Mouse (Mus musculus) 3T3-L1 (cell line): ENCODE data around the gene Gm49403.
"Not testable (repeated sequence)": the region's sequence is repeated elsewhere in the genome, so short reads cannot be mapped to it uniquely, and the experiment has no call there.

Experiments
- DNase-seq: peaks from one replicate; pipeline ENCODE4 v3.0.0-alpha.2; 2015; ENCODE audit warnings: low read depth, low spot score

The Gm49403 gene

DNA sequence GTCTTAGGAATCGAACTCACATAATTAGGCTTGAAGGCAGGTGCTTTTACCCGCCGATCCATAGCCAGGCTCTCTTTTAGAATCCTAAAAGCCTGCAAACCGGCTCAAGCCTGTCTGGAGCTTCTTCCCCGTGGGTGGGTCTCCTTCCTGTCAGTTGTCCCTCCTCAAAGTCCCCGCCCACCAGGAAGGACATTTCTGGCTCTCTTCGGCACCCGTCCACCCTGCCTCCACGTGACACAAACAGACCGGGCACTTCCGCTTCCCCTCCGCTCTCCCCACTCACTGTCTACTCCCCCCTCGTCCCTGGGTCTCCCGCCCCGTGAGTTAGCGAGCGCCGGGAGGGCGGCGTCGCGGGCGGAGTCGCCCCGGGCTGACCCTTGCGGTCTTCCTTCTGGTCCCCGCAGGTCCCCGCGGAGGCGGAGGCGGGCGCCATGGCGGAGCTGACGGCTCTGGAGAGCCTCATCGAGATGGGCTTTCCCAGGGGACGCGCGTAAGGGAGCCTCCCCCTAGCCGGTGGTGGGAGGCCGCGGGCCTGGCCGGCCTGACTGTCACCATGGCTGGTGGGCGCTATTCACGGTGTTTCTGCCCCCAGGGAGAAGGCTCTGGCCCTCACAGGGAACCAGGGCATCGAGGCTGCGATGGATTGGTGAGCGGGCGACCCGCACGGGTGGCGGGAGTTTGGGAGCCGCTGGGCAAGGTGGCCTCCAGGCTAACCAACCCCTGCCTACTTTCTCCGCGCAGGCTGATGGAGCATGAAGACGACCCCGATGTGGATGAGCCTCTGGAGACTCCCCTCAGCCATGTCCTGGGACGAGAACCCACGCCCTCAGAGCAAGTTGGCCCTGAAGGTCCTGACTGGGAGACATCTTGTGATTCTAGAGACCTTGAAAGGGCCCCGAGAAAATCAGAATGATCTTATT is 12.2 kb upstream of the Gm49403 start, which contains the start of gene Ubxn1:
TSS of gene Ubxn1 (plus strand) at position 230 of the 920 bp plus-strand sequence.
- peak; percentile 100 for DNase-seq

DNA sequence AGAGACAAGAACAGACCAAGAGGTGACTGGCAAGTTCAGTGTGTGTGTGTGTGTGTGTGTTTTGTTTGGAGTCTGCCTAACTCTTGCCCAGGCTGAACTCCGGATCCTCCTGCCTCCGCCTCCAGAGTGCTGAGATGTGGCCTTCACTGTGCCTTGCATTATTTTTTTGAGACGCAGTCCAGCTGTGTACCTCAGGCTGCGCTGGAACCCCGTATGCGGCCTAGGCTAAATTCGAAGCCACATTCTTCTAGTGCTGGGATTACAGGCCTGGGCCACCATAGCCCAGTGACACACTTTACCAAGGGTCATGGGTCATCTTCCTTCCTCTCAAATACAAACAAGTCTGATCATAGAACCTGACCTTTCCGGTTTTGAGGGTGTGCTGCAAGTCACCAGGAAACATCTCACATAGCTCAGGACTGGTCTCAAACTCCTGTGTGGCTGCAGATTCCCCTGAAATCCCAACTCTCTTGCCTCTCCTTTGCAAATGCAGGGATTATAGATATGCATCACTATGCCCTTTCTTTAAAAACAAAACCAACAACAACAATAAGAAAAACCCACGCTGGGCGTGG is 11.4 kb upstream of the Gm49403 start:
- no peak for DNase-seq

DNA sequence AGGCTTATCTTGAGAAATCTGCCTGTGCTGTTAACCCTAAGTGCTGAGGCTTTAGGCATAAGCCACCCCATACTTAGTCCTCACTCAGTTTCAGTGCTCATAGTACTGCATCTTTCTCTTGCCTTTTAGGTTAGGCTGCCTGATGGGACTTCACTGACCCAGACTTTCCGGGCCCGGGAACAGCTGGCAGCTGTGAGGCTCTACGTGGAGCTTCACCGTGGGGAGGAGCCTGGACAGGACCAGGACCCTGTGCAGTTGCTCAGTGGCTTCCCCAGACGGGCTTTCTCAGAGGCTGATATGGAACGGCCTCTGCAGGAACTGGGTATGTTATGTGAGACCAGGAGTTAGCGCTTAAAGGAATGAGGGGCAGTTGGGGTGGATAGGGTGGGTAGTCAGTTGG is 8.7 kb upstream of the Gm49403 start:
- DNase-seq = no peak

DNA sequence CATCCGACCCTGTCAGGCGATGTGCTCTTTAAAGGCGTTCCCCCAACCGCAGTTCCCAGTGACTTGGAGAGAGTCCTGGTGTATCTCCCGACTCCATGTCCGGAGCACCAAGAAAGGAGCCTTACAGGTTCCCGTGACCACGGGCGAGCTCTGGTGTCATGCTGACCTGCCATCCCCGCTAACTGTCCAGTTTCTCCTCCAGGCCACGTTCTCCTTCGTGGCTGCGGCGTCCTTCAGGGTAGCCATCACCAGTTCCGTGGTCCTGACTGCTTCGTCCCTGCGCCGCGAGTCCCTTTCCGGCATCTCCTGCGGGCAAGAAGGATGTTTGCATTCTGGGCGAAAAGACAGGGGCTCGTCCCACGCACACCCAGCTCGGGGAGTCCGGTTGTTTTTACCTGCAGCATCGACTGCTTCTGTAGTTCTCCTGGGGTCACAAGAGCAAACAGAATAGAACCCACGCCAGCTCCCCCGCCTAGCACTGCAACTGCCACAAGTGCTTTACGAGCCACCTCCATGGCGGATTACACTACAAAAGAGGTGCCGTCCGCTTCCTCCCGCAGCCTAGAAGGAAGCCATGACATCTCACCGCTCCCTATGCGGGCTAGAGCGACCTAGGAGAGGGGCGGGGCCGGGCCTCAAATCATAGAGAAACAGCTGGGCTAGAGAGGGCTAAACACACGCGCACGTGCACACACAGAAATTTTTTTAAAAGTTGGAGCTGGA is 3.3 kb upstream of the Gm49403 start, which contains the start of gene Uqcc3:
TSS of gene Uqcc3 (minus strand) at position 613 of the 723 bp plus-strand sequence.
- peak; percentile 94 for DNase-seq

DNA sequence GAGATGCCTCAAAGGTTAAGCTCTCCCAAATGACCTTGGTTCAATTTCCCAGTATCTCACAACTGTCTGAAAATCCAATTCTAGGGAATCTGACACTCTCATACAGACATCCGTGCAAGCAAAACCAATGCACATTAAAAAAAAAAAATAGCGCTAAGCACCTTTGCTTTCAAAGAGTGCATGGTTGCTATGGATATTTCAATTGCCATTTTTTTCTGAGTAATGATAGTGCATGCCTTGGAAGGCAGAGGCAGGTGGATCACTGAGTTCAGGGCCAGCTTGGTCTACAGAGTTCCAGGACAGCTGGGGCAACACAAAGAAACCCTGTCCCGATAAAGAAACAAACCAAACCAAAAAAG is 2.7 kb upstream of the Gm49403 start:
- DNase-seq = no peak

DNA sequence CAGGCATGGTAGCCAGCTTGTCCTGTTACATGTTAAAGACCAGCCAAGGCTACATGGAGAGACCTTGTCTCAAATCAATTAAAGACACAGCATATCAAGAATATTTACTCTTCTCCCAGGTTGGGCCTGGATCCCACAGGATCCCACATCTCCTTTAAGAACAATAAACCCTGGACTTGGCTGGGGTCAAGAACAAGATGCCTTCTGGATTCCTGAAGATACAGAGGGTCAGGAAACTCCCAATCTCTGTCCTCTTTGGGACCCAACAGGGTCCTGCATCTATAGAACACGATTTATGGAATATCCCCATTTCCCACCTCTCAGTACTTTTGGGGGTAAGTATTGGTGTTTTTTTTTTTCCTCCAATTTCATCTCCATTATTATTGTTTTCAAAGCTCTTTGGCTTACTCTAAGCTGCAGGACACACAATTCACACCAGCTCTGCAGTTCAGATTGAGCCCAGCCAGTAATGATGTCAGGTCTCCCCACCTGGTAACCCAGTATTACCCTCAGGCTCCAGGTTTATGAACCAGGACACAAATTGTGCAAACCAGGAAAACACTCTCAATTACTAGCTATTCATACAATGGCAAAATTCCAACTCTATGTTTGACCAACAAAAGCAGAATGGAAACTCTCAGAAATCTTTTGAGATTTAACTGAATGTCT is 3.3 kb downstream of the Gm49403 start:
- peak; percentile 37 for DNase-seq

DNA sequence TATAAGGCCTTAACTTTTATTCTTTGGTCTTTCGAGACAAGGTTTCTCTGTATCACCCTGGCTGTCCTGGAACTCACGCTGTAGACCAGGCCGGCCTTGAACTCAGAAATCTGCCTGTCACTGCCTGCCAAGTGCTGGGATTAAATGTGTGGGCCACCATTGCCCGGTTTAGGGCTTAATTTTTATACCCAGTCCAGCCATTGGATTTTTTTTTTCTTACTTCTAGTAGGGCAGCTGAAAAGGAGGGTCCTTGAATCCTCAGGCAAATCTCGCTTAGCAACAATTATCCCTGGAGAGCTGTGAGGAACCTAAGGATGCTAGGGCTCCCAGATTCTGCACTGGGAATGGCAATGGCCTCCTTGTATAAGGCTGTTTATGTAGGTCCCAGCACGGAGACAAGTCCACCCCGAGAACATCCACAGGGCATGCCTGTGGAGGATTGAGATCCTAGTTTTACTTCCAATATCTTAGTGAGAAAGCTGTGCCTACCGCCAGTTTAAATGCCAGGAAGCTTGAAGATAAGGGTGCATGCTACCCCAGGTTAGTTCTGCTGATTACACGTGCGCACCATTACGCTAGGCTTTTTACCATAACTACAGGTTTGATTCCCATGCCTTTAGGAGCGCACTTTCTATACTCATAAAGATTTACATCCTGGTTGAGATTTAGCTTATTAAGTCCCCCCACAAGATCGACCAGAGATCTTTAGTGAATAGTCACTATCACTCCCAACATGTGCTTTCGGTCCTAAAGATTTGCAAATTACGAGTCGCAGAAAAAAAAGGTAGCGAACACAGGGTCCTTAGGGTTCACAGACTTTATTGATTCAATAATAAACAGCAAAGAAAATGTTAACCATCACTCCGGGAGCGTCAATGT is 4.1 kb downstream of the Gm49403 start:
- peak; percentile 36 for DNase-seq

DNA sequence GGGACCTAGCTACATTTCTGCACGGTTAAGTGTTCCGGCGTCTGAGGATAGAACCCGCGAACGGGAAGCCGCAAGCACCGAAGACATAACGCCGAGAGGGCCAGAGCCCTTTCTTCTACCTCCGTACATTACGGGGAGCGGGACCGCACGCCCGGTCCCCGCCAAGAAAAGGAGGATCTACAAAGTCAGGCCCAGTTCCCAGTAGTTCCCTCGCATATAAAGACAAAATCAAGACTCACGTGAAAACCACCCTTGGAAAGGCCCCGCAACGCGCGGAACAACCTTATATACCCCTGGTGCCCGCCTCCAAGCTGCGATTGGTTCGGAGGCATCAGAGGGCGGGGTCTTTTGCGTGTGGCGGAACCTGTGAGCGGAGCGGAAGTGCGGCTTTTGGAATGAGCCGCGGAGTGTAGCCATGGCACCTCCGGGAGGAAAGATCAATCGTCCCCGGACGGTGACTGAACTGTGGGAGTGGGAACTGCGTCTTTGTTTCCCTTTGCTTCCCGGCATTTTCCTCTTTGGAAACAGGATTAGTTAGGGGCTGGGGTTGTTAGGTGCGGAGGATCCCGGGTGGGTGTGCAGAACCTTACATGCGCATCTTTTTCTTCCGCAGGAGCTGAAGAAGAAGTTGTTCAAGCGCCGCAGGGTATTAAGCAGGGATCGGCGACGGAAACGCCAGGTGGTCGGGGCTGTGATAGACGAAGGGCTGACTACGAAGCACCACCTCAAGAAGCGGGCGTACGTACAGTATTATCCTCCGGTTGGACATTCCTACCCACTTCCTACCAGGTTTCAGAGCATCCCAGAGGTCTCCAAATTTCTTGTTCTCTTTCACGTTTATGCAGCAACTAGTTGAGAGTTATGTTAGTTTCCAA is 5.0 kb downstream of the Gm49403 start, which contains the start of the genes 1810009A15Rik and Gm49416:
TSS of gene 1810009A15Rik (plus strand) at position 343 of the 875 bp plus-strand sequence.
TSS of gene Gm49416 (plus strand) at position 416 of the 875 bp plus-strand sequence.
- DNase-seq = peak; percentile 98

DNA sequence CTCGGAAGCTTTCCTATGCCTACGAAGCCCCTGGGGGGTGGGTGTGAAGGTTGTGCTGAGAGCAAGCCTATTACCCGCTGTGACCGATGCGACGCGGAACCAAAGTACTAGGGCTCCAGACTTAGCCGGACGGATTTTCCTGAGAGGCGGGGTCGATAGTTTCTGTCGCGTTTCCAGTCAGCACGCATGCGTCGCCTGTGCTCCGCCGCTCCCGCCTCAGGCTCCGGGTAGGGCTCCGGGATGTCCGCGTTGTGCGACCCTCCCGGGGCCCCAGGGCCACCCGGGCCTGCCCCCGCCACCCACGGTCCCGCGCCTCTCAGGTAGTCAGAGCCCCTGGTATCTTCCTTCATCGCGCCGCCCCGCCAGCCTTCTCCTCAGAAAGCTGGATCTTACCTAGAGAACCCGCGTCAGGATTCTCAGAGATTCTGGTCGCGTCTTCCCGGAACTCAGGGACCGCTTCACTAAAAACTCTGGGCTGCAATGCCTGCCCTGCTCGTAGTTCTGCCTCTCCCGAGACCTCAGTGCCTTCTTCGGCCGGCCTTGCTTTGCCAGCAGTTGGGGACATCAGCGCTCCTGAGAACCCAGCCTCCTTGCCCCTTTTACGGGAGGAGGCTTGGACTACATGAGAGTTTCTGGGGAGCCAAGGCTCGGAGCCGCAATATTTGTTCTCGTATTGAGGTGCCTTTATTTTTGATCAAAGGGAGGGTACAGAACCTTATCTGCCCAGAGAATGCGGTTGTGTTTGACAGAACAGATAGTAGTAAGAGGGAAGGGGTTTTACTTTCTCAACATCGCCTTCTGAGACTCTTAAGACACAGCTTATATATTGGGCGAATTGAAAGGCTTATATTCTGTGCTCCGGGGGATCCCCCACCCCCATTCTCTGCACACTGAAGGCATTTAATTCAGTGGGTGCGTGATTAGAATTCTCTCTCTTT is 9.4 kb downstream of the Gm49403 start, which contains the start of gene Ints5:
TSS of gene Ints5 (plus strand) at position 177 of the 938 bp plus-strand sequence.
- peak; percentile 92 for DNase-seq

DNA sequence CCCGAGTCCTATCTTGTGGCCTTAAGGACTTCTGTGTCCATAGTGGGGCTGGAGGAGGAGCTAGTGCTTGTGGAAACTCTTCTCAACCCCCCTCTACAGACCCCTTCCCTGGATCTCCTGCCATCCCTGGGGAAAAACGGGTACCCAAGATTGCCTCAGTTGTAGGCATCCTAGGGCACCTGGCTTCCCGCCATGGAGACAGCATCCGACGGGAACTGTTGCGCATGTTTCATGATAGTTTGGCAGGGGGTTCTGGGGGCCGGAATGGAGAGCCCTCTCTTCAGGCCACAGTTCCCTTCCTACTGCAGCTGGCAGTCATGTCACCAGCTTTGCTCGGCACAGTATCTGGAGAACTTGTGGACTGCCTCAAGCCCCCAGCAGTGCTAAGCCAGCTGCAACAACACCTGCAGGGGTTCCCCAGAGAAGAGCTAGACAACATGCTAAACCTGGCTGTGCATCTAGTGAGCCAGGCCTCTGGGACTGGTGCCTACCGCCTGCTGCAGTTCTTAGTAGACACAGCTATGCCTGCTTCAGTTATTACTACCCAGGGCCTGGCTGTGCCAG is 11.7 kb downstream of the Gm49403 start:
- no peak for DNase-seq

DNA sequence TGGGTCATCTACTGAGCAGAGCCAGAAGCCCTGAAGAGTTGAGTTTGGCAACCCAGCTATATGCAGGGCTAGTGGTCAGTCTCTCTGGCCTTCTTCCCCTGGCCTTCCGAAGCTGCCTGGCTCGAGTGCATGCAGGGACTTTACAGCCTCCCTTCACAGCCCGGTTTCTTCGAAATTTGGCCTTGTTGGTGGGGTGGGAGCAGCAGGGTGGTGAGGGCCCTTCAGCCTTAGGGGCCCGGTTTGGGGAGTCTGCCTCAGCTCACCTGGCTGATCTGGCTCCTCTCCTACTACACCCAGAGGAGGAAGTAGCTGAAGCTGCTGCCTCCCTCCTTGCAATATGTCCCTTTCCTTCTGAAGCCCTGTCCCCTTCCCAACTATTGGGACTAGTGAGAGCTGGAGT is 12.5 kb downstream of the Gm49403 start:
- not testable (repeated sequence) for DNase-seq

DNA sequence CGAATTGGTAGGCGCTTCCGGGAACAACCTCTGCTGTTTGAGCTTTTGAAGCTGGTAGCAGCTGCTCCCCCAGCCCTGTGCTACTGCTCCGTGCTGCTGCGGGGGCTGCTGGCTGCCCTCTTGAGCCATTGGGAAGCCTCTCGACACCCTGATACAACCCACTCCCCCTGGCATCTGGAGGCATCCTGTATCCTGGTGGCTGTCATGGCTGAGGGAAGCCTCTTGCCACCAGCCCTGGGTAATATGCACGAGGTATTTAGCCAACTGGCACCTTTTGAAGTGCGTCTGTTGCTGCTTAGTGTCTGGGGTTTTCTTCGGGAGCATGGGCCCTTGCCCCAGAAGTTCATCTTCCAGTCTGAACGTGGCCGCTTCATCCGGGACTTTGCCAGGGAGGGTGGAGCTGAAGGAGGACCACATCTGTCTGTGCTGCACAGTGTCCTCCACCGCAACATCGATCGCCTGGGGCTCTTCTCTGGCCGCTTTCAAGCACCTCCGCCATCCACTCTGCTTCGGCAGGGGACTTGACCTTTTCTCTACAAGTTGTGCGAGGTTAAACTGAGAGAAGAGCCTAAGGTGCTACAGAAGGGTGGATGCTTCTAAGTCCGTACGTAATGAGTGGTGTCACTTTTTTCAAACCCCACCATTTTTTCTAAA is 13.6 kb downstream of the Gm49403 start:
- peak; percentile 82 for DNase-seq

DNA sequence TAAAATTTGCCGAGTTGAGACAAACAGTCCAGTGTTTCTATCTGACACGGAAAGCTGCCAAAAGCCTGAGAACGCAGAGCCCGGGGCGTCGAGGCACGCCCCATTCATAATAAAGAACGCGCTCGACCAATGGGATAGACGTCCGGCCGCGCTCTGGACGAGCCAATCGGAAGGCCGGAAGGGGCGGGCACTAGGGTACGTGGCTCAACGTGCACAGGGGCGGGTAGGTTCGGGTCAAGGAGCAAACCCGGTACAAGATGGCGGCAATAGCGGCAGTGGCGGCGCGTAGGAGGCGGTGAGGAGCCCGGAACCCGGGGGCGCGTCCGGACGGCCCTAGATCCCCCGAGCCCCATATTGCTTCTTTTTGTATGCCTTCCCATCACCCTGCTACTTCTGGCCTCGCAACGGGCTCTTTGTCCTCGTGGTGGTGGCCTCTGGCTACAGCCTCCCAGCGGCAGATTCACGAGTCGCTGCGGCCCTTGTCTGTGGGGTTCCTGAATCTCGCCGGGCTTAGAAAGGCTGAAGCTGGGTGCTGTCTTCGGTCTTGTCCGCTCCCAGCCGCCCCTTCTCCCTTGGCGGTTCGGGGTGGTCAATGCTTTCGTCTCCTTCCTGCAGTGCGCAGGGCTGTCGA is 14.2 kb downstream of the Gm49403 start, which contains the start of gene Ganab:
TSS of gene Ganab (plus strand) at position 207 of the 631 bp plus-strand sequence.
- DNase-seq = peak; percentile 99

DNA sequence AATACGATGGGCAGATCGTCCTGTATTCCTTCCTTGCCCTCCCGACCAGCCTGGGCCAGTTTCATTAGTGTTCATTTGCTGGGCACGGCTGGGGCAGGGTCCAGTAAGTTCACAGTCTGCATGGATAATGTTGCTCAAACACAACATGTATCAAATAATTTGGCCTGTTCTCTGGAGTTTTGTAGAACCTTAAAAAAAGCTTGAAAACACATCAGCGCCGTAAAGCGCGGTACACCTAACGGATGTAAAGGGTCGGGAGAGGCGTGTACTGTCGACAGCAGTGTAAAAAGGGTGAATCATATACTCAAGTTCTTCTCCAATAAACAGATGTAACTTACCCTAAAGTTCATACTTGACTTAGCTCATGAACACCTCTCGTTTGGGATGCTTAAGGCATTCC is 14.8 kb downstream of the Gm49403 start:
- DNase-seq = peak; percentile 68

DNA sequence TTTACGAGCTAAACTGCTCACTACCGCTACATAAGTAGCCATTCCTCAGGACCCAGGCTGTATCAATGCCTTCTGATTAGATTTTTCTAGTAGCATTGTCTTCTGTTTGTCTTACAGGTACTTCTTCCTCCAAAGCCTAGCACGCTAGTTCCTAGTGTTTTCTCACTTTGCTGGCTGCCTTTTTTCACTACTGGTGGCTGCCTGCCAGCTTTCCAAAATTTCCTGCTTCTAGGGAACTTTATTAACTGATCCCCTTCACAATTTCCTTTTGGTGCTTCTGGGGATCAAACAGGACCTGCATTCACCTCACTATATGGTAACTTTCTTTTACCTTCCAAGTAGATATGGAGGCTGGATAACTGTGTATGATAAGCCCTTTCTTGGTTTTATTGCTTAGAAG is 15.3 kb downstream of the Gm49403 start:
- DNase-seq = peak; percentile 24

DNA sequence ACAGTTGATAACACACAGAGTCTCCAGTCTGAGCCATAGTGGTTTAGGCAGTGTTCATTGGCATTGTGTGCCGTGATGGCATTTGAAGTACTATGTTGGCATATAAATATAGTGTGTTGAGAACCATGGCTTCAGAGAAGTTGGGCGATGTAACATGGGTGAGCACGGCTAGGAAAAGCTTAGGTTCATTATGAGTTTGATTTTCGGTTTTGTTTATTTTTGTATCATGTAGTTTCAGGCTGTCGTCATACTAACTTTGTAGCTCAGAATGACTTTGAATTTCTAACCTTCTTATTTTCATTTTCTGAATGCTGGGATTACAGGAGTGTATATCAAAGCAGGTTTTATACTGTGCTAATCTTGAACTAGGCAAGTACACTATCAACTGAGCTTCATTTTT is 19.7 kb downstream of the Gm49403 start:
- DNase-seq = no peak

DNA sequence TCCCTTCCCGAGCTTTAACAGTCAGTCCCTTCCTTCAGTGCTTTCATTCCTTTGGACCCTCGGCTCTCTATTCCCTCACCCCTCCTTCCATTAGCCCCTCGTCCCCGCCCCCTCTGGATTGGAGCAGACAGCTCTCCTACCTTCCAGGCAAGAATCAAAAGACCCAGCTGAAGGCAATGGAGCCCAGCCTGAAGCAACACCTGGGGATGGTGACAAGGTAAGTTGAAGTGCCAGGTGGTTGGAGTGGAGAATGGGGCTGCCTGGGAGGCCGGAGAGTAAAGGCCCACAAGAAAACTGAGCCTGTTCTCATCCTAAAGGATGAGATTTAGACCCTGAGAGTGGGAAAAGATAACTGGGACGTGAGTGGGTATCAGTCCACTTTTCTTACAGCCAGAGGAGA is 24.8 kb downstream of the Gm49403 start:
- DNase-seq = no peak
